20 mouse cellular contexts compared by ENCODE assay signal in the genomic region with DNA sequence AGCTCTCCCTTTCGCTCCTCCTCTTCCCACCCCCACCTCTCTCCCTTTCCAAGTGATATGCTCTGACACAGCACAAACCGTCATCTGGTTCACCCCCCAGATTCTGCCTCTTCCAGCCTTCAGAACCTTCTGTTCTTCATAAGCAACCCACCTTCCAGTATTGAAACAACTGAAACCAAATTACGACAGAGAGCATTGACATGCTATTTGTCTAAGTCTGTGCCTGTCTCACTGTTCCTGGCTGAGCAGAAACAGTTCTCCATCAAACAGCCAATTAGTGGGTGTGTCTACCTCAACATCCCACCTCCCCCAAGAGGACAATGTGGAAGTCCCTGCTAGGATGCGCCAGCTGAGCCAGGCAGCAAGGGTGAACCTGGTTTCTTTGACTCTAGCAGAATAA. TPM values are rescaled to one million over a fixed set of nuclear protein-coding genes. Genes with fewer than 3 reads are reported as not detected.
DNase-seq lines count a peak whose midpoint lies in the region; ATAC-seq lines count a peak whose summit lies in the region.
"Had no signal": no experiment of that assay in that cellular context is flagged by ENCODE, and none has a peak within 500 bp of the region (broad histone marks: within the 10 kb centered on the region; RNA-seq: fewer than 3 reads in every experiment).

No protein-coding gene starts in this region.

- 0 out of 2 replicates have a peak, but pooled peaks have one; percentile 3 for ATAC-seq in granulocyte monocyte progenitor cell, adult 5-6 weeks (replicated peaks; ENCODE audit: poor library complexity, severe bottlenecking)
- ATAC-seq in megakaryocyte-erythroid progenitor cell, adult 5-6 weeks (replicated peaks; ENCODE audit: low FRiP score, low TSS enrichment, poor library complexity, severe bottlenecking): peak; percentile 20
- ATAC-seq in inflammation-experienced regulatory T-cells, adult 6 months: no peak
- ATAC-seq: forebrain, embryonic 14.5 days; Patski had no signal

- peak; percentile 68 for DNase-seq in brain, adult 2 months (ENCODE audit: low read depth, low spot score)
- peak; percentile 31 for DNase-seq in layer of hippocampus, adult 9-10 months (ENCODE audit: low spot score)
- DNase-seq in adrenal gland, postnatal 36 days: no peak
- DNase-seq in right cerebral cortex, adult 18-20 months: no peak
- DNase-seq: adrenal gland, postnatal 25 days; cerebellum, adult 9-10 months; cerebellum, postnatal 36 days; embryo, embryonic 11 days; gastrocnemius, adult 2 months; heart, postnatal 10 days; kidney, adult 18-20 months; kidney, postnatal 4 days; right cerebral cortex, postnatal 25 days; thymus, adult 2 months; thymus, postnatal 36 days had no signal

RNA-seq across cellular contexts. Expression of a gene that starts 26.6 kb away (rescaled TPM):
- 9.4 and 16.0 TPM in 2 replicates for total RNA-seq in granulocyte monocyte progenitor cell, adult 5-6 weeks (2014; fragmentation: Nextera tagmentation)
- 23.1 and 24.3 TPM in 2 replicates for total RNA-seq in granulocyte monocyte progenitor cell, adult 5-6 weeks (2017)
- 18.7 and 27.8 TPM in 2 replicates for total RNA-seq in megakaryocyte-erythroid progenitor cell, adult 5-6 weeks (2014; fragmentation: Nextera tagmentation)
- 31.5 and 35.8 TPM in 2 replicates for total RNA-seq in megakaryocyte-erythroid progenitor cell, adult 5-6 weeks (2017)
- 10 to 100 TPM; 11.1 to 13.4 TPM for total RNA-seq in adrenal gland, postnatal 36 days (2021)
- 10 to 100 TPM in 2 of 3 experiments, 1 to 10 TPM in 1; 9.1 to 17.4 (median 14.2) TPM for polyA plus RNA-seq in inflammation-experienced regulatory T-cells, adult 6 months (2017; shearing (Covaris generic))

Comparison
In these comparisons a context has a peak if more than half of its experiments do, and no peak if none do; other contexts are left out.
1. DNase-seq: peak in brain, adult 2 months (single experiment) and layer of hippocampus, adult 9-10 months (single experiment); none in adrenal gland, postnatal 36 days (0 of 2) and right cerebral cortex, adult 18-20 months (single experiment).